Mouse (Mus musculus) cerebellum, adult 11 months (tissue): ENCODE results near the gene Sv2c.
"Not testable (repeated sequence)": the region's sequence is repeated elsewhere in the genome, so short reads cannot be mapped to it uniquely, and the experiment has no call there.

ENCODE experiments used
- DNase-seq: peaks from one replicate; pipeline ENCODE4 v3.0.0; 2022

Gene Sv2c

DNA sequence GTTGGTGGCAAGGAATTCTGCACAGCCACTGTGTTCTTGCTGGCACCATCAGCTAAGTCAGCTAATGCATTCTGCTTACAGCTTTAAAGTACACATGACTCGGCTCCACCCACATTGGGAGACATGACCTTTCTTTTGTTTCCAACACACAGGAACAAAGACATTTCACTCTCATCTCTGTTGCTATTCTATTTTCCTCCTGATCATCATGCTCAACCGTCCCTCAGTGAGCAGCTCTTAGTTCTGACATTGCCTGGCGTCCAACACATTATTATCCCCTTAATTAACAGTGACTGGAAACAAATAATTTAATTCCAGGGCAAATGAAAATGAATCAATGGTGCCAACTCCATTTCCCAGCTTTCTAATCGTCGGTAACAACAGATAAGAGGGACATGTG lies 87.0 kb downstream of the Sv2c start:
- DNase-seq, result no peak

DNA sequence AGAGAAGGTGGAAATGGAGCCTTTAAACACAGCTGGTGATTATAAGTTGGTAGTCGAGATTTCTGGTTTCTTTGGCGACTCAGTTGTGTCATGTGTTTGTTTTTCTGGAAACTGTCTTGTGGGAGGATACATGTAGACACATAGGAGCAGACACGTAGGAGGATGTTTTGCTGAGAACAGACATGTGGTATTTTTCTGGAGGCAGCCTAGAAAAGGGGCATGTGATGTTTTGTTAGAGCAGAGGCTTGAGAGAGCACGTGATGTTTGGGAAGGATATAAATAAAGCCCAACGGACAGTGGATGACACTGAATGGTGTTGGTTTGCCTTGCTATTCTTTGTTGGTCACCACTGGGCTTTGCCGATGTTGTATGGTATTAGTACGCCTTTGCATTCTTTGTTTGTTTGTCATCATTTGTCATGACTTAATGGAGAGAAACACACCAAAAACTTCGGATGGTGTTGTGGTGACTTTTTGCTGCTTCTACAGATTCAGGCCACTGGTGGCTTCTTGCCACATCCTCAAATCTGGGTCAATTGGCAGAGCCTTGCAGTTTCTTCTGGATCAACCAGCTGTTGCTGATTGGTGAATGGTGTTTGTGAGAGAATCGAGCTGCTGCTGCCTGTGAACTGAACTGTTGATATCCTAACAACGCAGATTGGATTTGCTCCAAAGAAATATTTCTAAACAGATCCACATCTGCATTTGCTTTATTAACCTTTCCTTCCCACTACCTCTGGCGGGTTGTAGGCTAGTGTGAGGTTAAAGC lies 91.9 kb downstream of the Sv2c start:
- no peak for DNase-seq

DNA sequence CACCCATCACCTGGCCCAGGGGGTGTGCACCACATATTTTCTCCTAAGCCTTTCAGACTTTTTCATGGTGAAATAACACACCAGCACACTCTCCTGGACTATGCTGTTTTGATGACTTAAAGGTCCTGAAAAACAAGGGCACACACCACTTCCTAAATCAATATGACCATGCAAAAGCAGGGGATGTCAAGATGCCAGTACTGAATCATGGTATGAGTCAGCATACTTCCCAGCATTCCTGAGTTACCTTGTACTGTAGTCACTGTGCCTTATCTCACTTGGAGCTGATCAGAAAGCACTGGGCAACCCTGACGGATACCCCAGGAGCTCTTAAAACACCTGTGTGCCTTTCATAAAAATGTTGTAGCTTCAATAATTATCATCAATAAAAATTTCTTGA lies 92.8 kb downstream of the Sv2c start:
- DNase-seq, result no peak

DNA sequence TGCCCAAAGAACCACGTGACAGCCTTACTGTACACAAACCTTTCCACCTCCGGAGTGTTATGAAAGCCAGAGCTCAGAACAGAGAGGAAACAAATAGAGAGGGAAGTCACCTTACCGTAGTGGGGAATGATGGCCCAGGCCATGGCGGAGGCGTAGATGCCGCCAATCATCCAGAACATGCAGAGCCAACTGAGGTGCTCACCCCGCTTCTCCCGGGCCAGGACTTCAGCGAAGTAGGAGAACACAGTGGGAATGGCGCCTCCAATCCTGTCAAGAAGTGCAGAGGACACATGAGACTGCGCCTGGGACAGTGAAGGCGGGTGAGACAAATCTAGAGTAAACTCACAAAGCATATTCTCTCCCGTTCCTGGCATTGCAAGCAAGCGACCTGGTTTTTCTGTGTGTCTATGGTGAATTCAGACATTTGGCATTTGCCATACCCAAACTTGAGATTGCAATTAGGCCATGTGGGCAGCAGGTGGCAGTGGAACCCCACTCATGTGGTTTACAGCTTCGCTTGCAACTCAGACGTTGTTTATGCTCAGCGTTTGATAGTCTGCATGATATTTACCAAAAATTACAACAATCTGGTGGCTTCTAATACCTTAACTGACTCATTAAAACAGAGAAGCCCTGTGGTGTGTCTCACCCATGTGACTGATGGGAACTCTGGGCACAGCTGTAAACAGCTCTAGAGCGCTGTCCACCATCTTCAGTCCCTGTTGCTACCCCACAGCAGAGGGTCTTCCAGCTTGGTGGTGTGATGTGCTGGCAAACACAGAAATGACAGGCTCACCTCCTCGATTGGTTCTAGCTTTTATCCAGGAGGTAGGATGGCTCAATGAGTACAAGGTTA lies 101.8 kb downstream of the Sv2c start:
- DNase-seq, result peak; percentile 10

DNA sequence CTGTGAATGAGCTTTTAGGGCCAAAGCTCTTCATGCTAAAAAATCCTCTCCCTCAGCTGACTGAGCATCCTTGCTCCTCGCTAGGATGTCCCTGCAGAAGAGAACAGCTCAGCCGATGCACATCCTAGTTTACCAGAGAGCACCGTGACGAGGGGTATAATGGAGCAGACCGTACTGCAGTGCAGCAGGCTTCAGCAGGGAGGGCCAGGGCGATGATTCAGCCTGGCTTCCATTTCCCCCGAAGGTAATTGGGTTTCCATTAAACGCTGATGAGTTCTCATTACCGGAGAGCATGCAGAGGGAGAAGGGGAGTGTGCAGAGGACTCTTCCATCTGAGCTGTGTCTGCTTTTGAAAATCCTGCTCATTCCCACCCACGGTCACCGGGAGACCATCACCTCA lies 108.5 kb downstream of the Sv2c start:
- DNase-seq, result no peak

DNA sequence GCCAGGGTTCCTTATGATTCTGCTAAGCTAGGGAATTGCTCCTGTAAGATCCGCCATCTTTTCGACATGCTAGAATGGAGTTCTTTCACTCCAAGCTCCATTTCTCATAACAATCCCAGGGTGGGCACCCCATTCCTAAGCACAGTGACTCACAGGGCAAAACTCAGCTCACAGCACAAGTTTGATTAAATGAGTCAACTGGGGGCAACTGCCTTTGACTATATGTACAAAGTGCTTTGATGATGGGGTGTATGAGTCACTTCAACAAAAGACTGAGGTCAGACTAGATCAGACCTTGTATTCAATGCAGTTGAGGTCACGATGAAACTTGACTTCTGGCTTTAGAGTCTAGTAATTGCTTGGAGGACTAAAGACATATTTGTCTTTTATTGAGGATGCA lies 116.9 kb downstream of the Sv2c start:
- no peak for DNase-seq

DNA sequence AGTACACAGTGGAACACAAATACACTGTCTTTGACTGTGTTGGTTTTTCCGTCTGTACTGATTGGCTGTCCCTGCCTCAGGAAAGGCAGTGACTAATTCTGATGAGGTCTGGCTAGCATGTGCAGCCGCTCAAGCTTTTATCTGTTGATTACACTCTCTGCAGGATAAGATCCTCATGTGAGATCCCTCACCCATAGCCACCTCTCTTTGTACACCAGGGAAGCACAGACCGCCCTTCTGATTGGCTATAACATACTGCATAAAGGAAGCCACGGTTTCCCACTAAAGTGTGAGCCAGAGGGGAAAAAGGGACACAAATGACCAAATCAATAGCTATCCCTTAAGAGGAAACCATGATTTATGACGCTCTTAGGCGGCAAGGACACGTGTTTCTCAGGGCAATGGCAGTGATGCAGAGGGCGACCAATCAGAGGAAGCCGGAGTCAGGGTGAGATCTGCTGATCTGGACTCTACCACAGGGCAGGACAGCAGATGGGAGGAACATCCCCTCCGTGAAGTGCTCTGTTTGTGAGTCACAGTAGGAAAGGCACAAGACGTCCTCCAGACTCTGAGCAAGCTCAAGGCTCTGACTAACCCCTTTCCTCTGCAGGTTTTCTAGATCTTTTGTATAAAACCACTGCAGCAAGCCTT lies 121.4 kb downstream of the Sv2c start:
- no peak for DNase-seq

DNA sequence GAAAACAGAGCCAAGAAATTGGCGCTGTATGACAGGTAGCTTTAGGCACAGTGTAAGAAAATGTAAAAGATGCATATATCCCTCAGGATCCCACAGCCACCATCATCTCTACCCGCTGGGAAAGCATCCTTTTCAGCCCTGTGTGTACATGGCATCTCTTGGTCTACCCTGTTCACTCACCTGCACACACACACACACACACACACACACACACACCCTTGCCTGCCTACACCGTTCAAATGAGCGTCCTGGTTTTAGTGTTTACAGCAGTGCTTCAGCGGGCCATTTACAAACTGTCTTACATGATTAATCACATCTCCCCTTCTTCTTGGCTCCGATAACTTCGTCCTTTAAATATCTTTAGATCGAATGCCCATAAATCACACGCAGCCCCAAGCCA lies 123.4 kb downstream of the Sv2c start:
- DNase-seq, result no peak

DNA sequence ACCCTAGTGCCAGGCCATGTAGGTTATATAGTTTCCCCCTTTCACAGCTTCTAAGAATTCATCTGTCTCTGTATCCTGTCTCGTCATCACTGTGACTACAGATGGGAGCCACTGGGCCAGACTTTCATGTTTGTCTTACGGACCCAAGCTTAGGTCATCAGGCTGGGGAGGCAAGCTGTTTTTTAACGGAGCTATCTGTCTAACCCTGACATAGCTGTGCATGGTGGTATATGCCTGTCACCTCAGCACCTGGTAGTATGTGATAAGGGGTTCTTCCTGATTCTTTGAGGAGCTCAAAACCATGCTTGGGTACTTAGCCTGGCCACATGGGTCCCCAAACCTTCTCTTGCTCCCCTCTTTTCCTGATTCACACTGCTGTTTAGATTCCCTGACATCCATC lies 124.2 kb downstream of the Sv2c start:
- DNase-seq, result no peak

DNA sequence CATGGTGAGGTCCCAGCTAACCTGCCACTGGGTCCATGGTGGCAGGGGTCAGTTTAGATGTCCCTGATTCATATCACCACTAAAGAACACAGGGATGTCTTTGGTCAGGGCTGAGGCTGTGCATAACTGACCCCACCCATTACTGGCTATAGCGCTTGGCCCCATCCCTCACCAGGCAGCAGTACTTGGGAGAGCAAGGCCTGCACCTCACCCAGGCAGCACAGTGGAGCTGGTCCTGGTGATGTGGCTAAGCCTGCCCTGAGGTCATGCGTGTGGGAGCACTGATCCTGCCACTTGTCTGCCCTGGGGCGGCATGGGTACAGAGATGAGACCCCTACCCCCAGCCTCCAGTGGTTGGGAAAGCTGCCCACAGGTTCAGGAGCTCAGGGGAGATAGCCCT lies 128.8 kb downstream of the Sv2c start:
- DNase-seq, result no peak

DNA sequence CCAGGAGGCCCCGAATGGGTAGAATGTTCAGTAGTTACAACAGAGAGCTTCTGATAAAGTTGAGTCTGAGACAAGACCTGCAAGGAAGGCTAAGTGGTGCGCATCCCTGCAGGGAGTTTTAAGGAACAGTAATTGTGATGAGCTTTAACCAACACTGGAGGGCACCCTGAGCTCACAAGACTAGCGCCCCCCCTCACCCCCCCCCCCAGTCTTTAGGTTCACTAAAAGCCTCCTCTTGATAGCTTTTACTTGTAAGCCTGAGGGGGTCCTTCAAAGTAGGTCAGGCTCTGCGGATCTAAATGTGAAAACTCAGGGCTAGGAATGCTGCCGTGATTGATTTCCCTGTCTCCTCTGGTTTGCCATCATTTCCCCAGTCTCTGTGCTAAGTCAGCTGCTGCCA lies 129.9 kb downstream of the Sv2c start:
- no peak for DNase-seq

DNA sequence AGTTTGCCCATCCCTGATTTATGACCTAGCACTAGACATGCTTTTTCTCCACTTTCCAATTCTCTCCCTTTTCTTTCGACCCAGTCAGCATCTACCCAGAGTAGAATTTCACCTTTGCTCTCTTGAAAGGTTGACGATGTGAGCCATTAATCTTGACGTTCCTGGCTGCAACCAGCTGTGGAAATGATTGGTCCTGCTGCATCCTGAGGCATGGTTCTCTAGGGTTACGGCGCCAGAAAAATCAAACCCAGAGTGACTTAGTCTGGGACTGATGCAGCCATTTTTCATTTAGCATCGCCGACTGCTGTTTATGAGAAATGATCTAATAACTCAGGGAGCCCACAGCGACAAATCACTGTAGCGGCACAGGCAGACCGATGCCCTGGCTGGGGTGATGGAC lies 133.0 kb downstream of the Sv2c start:
- no peak for DNase-seq

DNA sequence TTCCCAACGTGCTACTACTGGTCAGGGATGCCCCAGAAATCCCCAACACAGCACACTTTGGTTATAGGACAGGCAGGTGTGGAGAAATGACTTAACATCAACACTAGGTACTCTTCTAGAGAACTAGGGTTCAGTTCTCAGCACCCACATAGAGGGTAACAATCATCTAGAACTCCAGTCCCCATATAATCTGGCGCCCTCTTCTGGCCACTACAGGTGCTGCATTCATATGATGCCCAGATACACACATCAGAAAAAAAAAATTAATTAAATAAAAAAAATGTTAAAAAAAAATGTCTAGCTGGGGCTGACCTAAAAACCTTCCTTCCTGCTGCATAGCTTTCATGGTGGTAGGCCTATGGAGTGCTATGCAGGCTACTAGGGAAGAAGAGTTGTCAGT lies 135.1 kb downstream of the Sv2c start:
- DNase-seq, result no peak

DNA sequence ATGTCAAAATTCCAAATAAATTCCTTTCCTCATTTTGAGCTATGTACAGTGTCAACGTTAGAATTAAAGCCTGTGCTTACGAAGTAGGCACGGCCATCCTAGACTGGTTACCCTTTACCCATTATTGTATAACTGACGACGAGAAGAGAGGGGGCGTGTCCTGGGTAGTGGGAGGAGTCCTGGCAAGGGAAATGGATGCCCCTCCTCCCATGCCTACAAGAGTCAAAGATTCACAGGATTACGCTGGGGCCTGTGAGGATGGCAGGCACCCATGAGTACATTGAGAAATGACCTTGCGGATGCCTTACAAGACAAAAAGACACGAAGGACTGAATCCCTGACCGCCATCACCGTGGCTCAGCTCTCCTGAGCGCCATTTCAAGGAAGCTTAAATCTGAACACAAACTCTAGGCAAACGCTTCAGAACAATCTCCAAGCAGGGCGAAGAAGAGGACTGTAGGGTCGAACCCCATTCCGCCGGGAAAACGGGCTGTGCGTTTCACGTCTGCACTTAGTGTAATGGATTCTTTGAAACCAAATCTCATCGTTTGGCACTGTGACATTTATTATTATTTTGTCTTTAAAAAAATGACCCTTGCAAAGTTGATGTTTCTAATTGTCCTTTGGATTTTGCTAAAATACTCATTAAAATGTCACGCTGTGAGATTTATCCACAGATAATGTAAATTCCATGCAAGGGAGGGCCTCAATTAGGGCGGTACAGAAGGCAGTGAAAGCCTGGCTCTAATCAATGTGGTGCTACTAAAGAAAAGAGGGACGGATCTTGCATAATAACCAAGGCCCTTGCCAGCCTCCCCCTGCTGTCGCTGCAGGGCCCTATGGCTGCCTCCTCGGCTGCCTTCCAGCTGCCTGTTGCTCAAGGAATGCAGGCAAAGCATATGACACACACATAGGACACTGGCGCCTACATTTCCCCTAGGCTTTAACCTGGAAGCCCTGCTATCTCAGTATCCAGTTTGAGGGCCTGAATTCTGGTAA lies 137.4 kb downstream of the Sv2c start:
- peak; percentile 12 for DNase-seq

DNA sequence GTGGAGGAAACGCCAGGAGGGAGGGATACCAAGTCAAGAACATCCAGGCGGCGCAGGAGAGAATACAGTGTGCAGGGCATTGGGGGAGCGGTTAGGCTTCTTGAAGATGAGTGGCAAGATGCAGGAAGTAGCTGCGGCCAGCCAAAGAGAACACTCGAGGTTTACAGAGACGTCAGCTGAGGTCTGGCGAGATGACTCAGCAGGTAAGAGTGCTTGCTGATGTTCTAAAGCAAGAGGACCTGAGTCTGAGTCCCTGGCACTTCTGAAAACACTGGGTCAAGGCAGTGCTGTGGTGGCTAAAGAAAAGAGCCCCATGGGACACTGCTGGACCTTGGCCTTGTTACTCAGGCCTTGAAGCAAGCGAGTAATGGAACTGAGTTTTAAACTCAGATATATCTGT lies 144.2 kb downstream of the Sv2c start:
- DNase-seq, result no peak

DNA sequence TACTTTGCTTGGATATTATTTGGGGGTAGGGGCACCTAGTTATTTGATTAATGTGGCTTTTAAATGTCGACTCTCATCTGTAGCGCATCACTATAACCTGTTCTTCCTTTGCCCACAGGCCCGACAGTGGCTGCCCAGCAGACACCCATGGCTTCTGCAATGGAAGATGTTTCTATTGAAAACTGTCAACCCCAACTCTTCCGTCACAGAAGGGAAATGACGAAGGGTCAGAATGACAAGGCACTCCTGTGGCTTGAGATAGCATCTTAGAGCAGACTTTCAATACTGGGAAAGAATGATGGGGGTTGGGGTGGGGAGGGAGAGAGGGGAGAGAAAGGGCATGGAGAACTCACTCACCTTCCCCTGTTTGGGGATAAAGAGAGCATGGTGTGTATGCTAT lies 145.2 kb downstream of the Sv2c start:
- DNase-seq, result no peak

DNA sequence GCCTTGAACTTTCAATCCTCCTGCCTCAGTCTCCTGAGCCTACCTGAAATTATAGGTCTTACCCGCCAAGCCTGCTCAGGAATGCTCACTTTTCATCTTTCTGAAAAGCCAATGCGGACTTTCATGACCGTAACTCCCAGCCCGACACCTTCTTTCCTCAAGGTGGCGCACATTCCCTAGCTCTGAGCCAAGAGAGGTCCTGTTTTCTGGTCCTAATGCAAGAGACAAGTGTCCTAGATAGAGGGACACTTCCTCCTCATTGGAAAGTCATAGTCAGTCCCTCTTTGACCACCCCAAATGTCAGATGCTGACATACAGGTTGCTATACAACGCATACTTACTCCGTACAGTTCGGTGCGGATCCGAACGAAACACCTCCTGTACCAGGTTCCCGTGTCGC lies 146.0 kb downstream of the Sv2c start:
- no peak for DNase-seq

DNA sequence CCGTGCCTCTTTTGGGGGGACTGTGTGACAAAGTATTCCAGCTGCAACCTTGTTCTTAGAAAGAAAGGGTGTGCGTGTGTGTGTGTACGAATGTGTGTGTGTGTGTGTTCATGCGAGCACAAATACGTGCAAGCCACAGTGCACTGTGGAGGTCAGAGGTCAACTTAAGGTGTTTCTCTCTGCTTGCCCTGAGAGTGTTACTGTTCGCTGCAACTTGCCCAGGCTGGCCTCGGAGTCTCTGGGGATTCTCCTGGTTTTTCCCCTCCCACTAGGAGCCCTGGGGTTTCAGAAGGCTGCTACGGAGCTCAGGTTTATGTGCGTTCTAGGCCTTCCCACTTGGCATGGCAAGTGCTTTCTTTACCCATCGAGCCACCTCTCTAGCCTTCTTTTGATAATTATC lies 157.2 kb downstream of the Sv2c start:
- no peak for DNase-seq

DNA sequence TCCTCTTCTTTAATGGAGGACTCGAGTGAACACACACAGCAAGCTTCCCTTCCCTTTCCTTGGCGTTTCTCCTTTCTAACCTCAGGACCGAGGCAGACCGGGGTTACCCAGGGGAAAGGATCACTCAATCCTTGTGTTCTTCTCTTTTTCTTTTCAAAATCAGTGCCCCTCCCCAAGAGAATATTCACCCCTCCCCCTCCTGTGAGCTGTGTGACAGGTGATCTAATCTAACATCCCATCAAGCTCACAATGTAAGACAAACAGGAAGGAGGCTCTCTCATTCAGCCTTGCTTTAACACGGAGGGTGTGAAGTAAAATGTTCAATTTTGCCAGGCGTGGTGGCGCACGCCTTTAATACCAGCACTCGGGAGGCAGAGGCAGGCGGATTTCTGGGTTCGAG lies 158.3 kb downstream of the Sv2c start:
- no peak for DNase-seq

DNA sequence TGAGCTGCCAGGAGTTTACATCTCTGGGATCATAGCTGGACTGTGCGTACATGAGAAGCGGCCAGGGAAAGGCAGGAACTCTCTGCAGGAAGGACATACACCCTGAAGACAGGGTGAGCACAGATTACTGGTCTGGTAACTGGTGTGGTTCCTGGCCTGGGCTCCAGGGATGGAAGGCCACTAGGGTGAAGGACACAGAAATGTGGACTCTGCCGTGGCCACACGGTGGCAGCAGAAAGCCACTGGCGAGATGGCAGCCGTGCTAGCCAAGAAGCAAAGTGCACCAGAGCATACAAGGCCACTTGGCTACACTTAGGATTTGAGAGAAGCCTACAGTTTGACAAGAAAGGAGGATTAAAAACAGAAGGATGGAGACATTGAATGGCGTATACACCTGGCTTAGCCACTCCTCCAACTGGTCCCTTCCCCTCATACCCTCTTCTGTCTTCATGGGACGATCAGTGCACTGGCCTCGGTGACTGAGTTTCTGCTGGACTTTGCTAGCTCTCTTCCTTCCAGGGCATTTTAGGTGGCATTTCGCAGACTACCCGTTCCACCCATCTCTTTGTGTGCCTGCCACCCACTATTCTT lies 158.9 kb downstream of the Sv2c start:
- peak; percentile 64 for DNase-seq

DNA sequence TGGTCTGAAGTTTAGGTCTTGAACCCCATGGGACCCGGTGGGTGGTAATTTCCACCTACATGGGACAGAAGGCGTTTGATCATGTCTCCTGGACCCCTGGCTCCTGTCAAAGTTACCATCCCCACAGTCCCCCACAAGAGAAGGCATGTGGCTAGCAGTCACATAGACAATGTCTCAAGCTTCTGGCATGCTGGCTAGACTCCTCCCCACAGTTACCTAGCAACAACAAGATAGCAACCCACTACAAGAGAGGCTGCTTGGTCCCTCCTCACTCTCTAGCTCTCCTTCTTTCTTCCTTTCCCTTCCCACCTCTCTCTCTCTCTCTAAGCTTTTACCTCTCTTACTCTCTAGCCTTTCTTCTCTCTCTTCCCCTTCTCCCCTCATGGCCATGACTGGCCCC lies 164.3 kb downstream of the Sv2c start:
- not testable (repeated sequence) for DNase-seq

DNA sequence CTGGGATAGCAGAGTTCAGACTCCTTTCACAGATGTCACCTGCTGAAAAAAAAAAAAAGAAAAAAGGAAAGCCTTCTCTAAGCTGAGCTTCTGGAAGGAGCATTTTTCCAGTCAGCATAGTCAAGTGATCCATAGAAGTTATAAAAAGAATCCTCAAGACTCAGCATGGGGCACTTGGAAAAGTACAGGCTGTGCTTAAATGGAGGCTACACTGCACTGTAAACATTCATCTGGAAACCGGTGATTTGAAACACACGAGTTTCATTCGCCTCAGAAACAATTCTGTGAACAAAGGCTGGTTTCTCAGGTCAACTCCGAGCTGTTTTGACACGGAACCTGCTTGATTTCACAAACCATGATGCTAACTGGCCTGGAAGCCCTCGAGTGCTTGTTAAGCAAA lies 165.6 kb downstream of the Sv2c start:
- no peak for DNase-seq
